Mouse (Mus musculus) cerebellum, postnatal 4 days (tissue): Measurements from ENCODE around the gene Pcdh10.

Experiments used
- DNase-seq, 2 experiments: peaks; one replicate each; pipeline ENCODE4 v3.0.0; 2022; ENCODE audit warnings: low spot score in 2 of 2, mixed read lengths in 1 of 2

Pcdh10 gene

GRCm38 (mm10) chr3:45378145-45378544, at the start of gene Pcdh10:
Gene Pcdh10 (plus strand): TSS chr3:45378398.
- DNase-seq: peak; percentile 96 to 98

DNA sequence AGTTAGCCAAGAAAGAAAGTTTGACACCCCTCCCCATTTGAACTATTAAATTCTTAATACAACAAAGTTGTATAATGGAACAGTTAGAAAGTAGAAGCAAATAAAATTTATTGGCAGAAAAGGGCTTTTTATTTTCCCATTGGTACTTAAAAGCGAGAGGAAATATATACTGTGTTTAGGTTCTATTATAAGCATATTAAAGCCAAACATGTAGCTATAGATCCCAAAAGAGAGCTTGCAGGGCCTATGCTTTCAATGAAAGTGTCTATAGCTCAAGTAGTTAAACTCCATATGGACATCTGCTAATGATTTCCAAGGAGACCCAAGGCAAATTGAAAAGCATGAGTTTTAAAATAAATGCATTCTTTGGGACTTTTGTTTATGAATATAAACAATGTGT, 22.3 kb upstream of the Pcdh10 start:
- DNase-seq: no peak

DNA sequence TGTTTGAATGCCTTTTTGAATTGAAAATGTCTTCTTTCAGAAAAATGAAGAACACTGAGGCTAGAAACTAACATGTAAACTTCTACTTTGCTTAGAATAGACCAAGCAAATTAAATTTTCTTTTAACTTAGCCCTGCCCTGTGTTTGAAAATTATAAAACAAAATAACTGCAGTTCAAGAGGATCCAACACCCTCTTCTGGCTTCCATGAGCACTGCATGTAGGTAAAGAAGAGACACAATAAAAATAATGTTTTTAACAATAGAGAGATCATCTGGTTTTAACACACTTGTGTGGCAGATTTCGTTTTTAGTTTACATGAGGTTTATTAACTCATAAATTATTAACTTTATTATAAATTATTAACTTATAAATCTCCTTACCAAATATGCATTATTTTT, 9.2 kb upstream of the Pcdh10 start:
- DNase-seq: no peak

DNA sequence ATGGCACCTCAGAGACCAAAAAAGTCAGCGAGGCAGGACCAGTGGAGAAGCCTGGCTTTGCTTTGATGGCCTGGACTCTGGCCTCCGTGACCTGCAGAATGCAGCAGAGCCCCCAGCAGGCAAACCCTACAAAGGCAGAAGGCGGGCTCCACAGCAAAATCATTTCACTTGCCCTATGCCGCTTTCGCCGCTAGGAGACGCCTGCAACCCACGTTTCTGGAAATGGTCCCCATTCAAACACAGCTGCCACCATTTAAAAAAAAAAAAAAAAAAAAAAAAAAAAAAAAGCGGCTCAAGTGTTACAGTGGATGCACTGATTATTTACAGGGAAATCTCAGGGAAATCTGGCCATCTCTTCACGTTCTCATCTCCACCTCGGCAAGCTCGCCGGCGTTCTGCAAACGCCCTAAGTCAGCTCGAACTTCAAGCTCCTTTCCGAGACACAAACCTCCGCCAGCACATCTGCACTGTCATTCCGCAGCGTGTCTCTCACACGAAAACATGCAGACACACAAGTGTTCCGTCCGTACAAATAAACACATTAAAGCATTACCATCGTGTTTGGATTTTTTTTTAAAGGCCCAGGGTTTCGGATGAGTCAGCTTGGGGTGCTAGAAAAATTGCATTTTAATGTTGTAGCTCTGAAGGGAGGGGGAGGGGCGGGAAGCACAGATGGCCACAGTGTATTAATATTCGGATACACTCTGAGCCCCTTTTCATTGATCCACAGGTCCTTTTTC, 2.3 kb upstream of the Pcdh10 start:
- peak; percentile 80 to 91 for DNase-seq

DNA sequence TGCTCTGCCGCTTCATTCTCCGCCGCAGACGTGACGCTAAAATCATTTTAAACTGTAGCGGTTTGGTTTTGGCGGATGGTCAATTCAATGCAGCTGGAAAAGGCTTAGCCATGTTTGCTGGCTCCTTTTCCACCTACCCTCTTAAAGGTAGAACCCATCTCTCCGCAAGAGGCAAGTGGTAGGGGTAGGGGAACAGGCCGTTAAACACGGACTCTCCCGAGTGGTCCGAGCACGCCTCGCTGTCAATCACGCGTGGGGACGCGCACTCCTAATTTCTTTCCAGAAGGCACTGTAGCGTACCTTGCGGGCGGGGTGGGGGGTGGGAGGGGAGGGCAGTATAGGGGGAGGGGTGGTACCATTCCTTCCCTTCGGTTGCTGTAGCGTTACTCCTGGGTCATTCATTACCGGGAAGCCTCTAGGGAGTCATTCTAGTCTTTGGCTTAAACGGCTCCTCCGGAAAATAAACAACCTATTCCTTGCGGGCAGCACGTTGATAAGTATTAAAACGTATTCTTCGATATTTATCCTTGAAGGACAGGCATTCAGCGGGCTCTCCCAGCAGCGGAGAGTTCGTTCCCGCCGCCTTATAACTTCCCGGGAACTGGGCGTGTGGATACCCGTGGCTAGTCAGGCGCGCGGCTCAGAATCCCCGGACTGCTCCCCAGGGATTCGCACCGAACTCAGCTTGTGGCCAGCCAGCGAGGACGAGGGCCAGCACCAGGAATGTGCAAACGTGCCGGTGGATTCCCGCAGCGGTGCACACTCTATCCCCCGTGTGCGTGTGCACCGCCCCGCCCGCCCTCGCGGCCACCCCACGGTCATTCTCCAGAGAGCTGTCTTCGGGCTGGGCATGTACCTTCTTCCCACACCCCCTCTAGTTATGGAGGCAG, 1.5 kb upstream of the Pcdh10 start:
- peak; percentile 22 to 47 for DNase-seq

DNA sequence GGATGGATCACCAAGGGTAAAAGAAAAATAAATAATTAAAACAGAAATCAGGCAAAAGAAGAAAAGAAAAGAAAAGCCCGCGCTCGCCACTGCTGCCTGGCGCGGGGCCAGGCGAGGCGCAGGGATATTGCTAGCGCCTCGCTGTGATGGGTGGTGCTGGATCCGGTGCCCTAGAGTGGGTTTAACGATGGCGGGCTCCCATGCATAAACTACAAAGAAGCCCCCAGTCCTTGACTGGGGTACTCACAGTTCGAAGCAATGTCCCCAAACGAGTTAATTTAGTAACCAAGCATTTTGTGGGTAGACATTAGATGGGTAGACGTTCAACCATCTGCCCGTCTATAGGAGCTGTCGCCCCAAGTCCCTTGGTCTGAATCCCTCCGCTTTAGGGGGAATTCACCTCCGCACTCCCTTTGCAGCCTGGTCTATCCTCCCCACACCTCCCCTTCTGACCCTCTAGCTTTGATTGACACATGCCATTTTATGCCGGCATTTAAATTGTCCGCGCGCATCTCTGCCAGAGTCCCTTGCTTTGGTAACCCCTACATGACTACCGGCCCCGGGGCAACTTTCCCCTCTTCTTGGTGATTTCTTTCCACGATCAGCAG, 703 bp upstream of the Pcdh10 start:
- DNase-seq: peak; percentile 26 to 68

- peak; percentile 20 for DNase-seq
These were observed 1.4 kb downstream of the Pcdh10 start for GRCm38 (mm10) chr3:45379541-45379971.

- DNase-seq: peak; percentile 19 to 22
These were observed 2.0 kb downstream of the Pcdh10 start for GRCm38 (mm10) chr3:45379972-45380761.

- peak; percentile 35 to 39 for DNase-seq
These were observed 2.9 kb downstream of the Pcdh10 start for GRCm38 (mm10) chr3:45380811-45381761.

- no peak for DNase-seq
These were observed 4.0 kb downstream of the Pcdh10 start for GRCm38 (mm10) chr3:45382032-45382755.

DNA sequence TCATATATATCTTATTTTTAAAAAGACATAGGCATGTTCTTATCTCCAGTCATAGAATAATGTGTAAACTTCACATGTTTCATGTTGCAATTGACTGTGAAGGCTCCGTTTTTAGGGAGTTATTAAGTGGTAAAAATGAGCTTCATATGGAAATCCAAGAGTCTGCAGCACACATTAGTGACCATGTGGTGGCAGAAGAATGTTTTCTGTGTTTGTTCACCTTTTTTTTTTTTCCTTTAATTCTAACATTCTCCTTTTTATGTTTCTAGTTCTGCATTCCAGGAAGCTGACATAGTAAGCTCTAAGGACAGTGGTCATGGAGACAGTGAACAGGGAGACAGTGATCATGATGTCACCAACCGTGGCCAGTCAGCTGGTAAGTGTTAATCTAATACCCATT, 5.6 kb downstream of the Pcdh10 start:
- no peak for DNase-seq

- no peak for DNase-seq
These were observed 6.8 kb downstream of the Pcdh10 start for GRCm38 (mm10) chr3:45385028-45385427.

- no peak for DNase-seq
These were observed 7.3 kb downstream of the Pcdh10 start for GRCm38 (mm10) chr3:45385451-45385850.

DNA sequence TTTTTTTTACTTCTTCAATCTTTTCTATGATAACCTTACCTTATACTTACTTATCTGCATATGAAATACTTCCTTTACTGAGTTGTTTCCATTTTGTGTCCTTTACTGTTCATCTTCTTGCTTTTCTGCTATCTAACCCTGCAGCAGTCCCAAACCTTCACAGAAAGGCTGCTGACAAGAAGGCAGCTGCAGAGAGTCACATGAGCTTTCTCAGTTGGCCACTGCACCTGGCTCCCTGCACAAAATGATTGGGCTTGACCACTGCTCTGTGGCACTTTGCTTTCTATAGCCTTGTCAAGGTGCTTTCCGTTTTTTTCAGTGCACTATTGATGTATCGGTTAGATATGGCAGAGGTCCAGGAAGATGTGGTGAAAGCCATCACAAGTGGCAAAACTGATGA, 8.3 kb downstream of the Pcdh10 start:
- no peak for DNase-seq

DNA sequence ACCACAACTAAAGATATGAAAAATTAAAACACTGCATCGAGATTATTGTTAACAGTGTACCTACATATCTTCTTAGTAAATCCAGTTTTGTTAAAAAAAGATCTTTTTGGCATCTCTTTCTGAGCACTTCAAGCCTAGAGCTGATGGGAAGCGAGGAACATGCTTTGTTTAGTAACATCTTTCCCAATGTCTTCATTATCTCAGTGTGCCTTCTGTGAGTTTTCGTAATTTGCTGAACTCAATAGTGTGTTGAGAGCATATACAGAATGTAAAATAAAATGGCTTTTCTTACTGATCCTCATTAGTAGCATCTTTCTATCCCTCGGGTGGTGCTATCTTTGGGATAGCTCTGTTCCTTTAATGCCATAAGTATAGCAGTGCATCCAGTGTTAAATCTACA, 18.9 kb downstream of the Pcdh10 start:
- no peak for DNase-seq

DNA sequence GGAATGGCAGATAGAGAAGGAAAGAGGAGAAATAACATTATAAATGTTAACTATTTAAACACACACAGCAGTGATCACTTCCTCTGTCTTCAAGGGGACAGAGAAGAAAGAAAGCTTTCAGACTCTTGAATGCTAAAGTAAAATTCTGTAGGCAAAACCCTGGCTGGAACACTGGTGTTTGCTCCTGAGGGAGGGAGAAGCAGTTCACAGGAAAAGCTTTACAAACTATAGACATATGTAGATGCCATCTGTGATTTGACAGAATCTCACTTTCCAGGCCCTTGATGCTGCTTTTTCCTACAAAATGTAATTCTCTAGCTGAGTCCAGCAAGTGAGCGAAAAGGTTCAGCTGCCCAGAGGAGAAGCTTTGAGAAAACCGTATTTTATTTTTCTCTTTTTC, 25.0 kb downstream of the Pcdh10 start:
- no peak for DNase-seq

GRCm38 (mm10) chr3:45431691-45432090, 53.5 kb downstream of the Pcdh10 start:
- DNase-seq: no peak

GRCm38 (mm10) chr3:45432172-45432765, 54.1 kb downstream of the Pcdh10 start:
- DNase-seq: no peak
